Mouse (Mus musculus): Measurements from ENCODE around the gene Scarf2. TPM values are rescaled to one million over a fixed set of nuclear protein-coding genes. Genes with fewer than 3 reads are reported as not detected.

Scarf2 gene
- polyA plus RNA-seq, 1 experiment from 2014 or later: 0.97 TPM

- Histone ChIP-seq H3K4me1 (ENCODE audit: insufficient read depth) (no peaks in the 10 kb centered on the region), H3K9me3 (ENCODE audit: low read length) (no peaks in the 10 kb centered on the region), H3K36me3 (replicated peaks; ENCODE audit: insufficient read depth, low read length) (peaks cover 45% of the 10 kb centered on the region), H3K4me2 (ENCODE audit: low read depth, low read length) (no peak overlapping the region), H3K4me3 (ENCODE audit: low read depth, low read length) (no peak overlapping the region), H3K27me3 (ENCODE audit: insufficient read depth, low read length) (peaks cover 18% of the 10 kb centered on the region), H3K9ac (replicated peaks) (no peak overlapping the region), H3K27ac (ENCODE audit: low read depth) (no peak overlapping the region)
- no peak for TF ChIP-seq EP300 (IDR thresholded peaks at IDR 0.05; ENCODE audit: low read depth)
- no peak for TF ChIP-seq CTCF (IDR thresholded peaks at IDR 0.05; ENCODE audit: low read depth)
- 75% methylated on average over 4 of the region's 4 CpGs for WGBS (ENCODE audit: insufficient replicate concordance)
- ATAC-seq (no peak), DNase-seq (no peak)
Observed at GRCm38 (mm10) chr16:17839976-17840375, 42.9 kb downstream of the Scarf2 start.

DNA sequence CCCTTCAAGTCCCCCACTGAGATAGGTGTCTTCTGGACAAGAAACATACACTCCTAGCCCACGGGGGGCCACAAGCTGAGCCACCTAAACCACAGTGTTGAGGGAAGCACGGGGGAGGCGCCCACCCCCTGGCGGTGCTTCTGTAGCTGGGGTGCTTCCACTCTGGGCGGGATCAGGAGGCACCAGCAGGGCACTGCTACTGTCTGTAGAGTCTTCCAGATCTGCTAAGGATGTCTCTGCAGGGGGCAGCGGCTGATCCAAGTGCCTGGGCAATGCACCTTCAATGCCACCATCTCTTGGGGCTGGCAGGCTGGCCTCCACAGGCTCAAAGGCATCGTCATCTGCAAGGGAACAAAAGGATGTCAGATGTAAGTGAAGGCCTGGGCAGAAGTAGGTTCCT lies 45.4 kb downstream of the Scarf2 start:
- DNase-seq (no peak), ATAC-seq (no peak)
- Histone ChIP-seq H3K9ac (replicated peaks) (no peak overlapping the region), H3K36me3 (replicated peaks; ENCODE audit: insufficient read depth, low read length) (peaks cover 66% of the 10 kb centered on the region), H3K27ac (ENCODE audit: low read depth) (no peak overlapping the region), H3K9me3 (ENCODE audit: low read length) (no peaks in the 10 kb centered on the region), H3K4me2 (ENCODE audit: low read depth, low read length) (no peak overlapping the region), H3K4me3 (ENCODE audit: low read depth, low read length) (no peak overlapping the region), H3K27me3 (ENCODE audit: insufficient read depth, low read length) (no peaks in the 10 kb centered on the region), H3K4me1 (ENCODE audit: insufficient read depth) (no peaks in the 10 kb centered on the region)
- TF ChIP-seq CTCF (IDR thresholded peaks at IDR 0.05; ENCODE audit: low read depth) (no peak), EP300 (IDR thresholded peaks at IDR 0.05; ENCODE audit: low read depth) (no peak)
- 91% methylated on average over 7 of the region's 7 CpGs for WGBS (ENCODE audit: insufficient replicate concordance)

DNA sequence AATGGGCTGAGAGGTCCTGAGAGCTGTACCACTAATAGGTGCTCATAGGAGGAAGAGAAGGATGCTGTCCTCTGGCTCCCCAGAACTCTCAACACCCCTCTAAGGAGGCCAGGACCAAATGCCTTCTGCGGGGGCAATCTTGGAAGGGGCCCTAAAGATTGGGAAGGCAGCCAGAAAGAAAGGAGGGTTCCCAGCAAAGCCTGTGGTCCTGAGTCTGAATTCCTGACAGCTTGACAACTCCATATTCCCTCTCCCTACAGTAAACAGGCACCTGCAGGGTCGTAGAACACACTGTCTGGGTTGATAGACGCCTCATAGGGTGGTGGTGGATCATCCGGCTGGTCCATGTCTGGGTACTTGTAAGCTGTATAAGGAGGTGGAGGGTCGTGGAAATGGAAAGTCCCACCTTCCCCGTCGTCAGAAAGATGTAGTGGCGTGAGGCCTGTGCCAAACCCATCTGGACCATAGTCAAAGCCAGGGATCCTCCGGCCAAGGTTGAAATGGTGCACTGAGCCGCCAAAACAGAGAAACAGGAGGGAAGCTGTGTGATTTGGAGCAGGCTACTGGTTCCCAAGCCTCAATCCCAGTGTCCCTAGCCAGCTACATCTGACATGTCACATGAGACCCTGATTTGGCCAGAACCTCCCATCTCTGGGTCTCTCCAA lies 46.8 kb downstream of the Scarf2 start:
- no peak overlapping the region for H3K4me2 ChIP-seq (ENCODE audit: low read depth, low read length)
- H3K9ac ChIP-seq (replicated peaks): no peak overlapping the region
- H3K36me3 ChIP-seq (replicated peaks; ENCODE audit: insufficient read depth, low read length): peaks cover 77% of the 10 kb centered on the region
- no peaks in the 10 kb centered on the region for H3K9me3 ChIP-seq (ENCODE audit: low read length)
- DNase-seq (no peak), ATAC-seq (no peak)
- H3K27ac ChIP-seq (ENCODE audit: low read depth): no peak overlapping the region
- 91% methylated on average over 10 of the region's 10 CpGs for WGBS (ENCODE audit: insufficient replicate concordance)
- no peak for TF ChIP-seq CTCF (IDR thresholded peaks at IDR 0.05; ENCODE audit: low read depth)
- no peak for TF ChIP-seq EP300 (IDR thresholded peaks at IDR 0.05; ENCODE audit: low read depth)
- no peaks in the 10 kb centered on the region for H3K27me3 ChIP-seq (ENCODE audit: insufficient read depth, low read length)
- no peak overlapping the region for H3K4me3 ChIP-seq (ENCODE audit: low read depth, low read length)
- no peaks in the 10 kb centered on the region for H3K4me1 ChIP-seq (ENCODE audit: insufficient read depth)

- Histone ChIP-seq H3K36me3 (replicated peaks; ENCODE audit: insufficient read depth, low read length) (peaks cover 86% of the 10 kb centered on the region), H3K27ac (ENCODE audit: low read depth) (no peak overlapping the region), H3K27me3 (ENCODE audit: insufficient read depth, low read length) (no peaks in the 10 kb centered on the region), H3K4me1 (ENCODE audit: insufficient read depth) (no peaks in the 10 kb centered on the region), H3K4me2 (ENCODE audit: low read depth, low read length) (no peak overlapping the region), H3K9me3 (ENCODE audit: low read length) (no peaks in the 10 kb centered on the region), H3K9ac (replicated peaks) (no peak overlapping the region), H3K4me3 (ENCODE audit: low read depth, low read length) (no peak overlapping the region)
- DNase-seq: no peak
- 82% methylated on average over 6 of the region's 6 CpGs for WGBS (ENCODE audit: insufficient replicate concordance)
- no peak for TF ChIP-seq CTCF (IDR thresholded peaks at IDR 0.05; ENCODE audit: low read depth)
- TF ChIP-seq EP300 (IDR thresholded peaks at IDR 0.05; ENCODE audit: low read depth): no peak
- ATAC-seq: no peak
Observed at GRCm38 (mm10) chr16:17848431-17848830, 51.3 kb downstream of the Scarf2 start.

- DNase-seq (no peak), ATAC-seq (no peak)
- Histone ChIP-seq H3K27me3 (ENCODE audit: insufficient read depth, low read length) (no peaks in the 10 kb centered on the region), H3K27ac (ENCODE audit: low read depth) (no peak overlapping the region), H3K4me1 (ENCODE audit: insufficient read depth) (no peaks in the 10 kb centered on the region), H3K4me2 (ENCODE audit: low read depth, low read length) (no peak overlapping the region), H3K36me3 (replicated peaks; ENCODE audit: insufficient read depth, low read length) (peaks cover 83% of the 10 kb centered on the region), H3K9me3 (ENCODE audit: low read length) (no peaks in the 10 kb centered on the region), H3K4me3 (ENCODE audit: low read depth, low read length) (no peak overlapping the region), H3K9ac (replicated peaks) (no peak overlapping the region)
- 17% methylated on average over 1 of the region's 1 CpGs for WGBS (ENCODE audit: insufficient replicate concordance)
- TF ChIP-seq CTCF (IDR thresholded peaks at IDR 0.05; ENCODE audit: low read depth): peak; percentile 80
- no peak for TF ChIP-seq EP300 (IDR thresholded peaks at IDR 0.05; ENCODE audit: low read depth)
Observed at GRCm38 (mm10) chr16:17848928-17849327, 51.8 kb downstream of the Scarf2 start.

- Histone ChIP-seq H3K9me3 (ENCODE audit: low read length) (no peaks in the 10 kb centered on the region), H3K36me3 (replicated peaks; ENCODE audit: insufficient read depth, low read length) (peaks cover 83% of the 10 kb centered on the region), H3K4me1 (ENCODE audit: insufficient read depth) (no peaks in the 10 kb centered on the region), H3K4me3 (ENCODE audit: low read depth, low read length) (no peak overlapping the region), H3K4me2 (ENCODE audit: low read depth, low read length) (no peak overlapping the region), H3K27me3 (ENCODE audit: insufficient read depth, low read length) (no peaks in the 10 kb centered on the region), H3K9ac (replicated peaks) (no peak overlapping the region), H3K27ac (ENCODE audit: low read depth) (no peak overlapping the region)
- ATAC-seq: no peak
- TF ChIP-seq CTCF (IDR thresholded peaks at IDR 0.05; ENCODE audit: low read depth) (no peak), EP300 (IDR thresholded peaks at IDR 0.05; ENCODE audit: low read depth) (no peak)
- DNase-seq: no peak
- WGBS (ENCODE audit: insufficient replicate concordance): 84% methylated on average over 6 of the region's 6 CpGs
Observed at GRCm38 (mm10) chr16:17849486-17849885, 52.4 kb downstream of the Scarf2 start.
